Mouse (Mus musculus) testis, adult 2 months (tissue): ENCODE measurements around the gene Zdhhc7.

Experiments used
- CTCF ChIP-seq: fragments of 200-500 bp; IDR thresholded peaks from 2 replicates; pipeline ENCODE4 v1.5.1; 2012; ENCODE audit warnings: low read depth, mild to moderate bottlenecking, inconsistent platforms, low read length, moderate library complexity; ENCODE audit not compliant: control insufficient read depth, insufficient read depth, insufficient replicate concordance
- POLR2A ChIP-seq: fragments of 200-500 bp; IDR thresholded peaks from 2 replicates; pipeline ENCODE4 v1.6.1; 2012; ENCODE audit warnings: low read depth, mild to moderate bottlenecking, inconsistent platforms, low read length, moderate library complexity; ENCODE audit not compliant: control insufficient read depth

DNA sequence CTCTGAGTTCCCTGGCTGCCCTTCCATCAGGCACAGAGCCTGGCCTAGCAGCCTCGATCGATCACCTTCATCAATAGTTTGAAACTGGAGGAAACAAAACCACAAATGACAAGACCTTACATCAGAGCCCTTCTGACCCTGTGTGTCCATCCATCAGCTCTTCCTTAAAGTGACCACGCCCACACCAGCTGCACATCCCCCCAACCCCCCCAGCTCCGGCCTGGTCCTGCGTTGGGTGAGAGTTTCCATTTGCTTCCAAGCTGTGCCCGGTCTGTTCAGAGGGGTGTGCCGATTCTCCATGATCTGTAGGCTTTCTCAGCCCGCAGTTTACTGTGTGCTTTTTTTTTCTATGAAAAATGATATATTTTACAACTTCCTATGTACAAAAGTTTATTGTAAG lies 49.0 kb downstream of the Zdhhc7 start:
- TF ChIP-seq CTCF (no peak), POLR2A (no peak)
